Mouse (Mus musculus) lung, embryonic 15.5 days (tissue): ENCODE results near the gene Nme9. TPM values are rescaled to one million over a fixed set of nuclear protein-coding genes. Genes with fewer than 3 reads are reported as not detected.

ENCODE experiments used
- ATAC-seq: fragments of 200-750 bp; cut with Nextera tagmentation; 2 replicates; pipeline ENCODE4 v1.8.0; 2017; ENCODE audit warnings: moderate number of reproducible peaks, borderline replicate concordance; ENCODE audit not compliant: low FRiP score, low TSS enrichment; ENCODE audit errors: extremely low read depth
- H3K27ac ChIP-seq: fragments of 300-500 bp; sonication (generic); 2 replicates; pipeline ENCODE4 v1.5.1; 2015; ENCODE audit warnings: moderate library complexity, mild to moderate bottlenecking, inconsistent platforms
- H3K27me3 ChIP-seq: fragments of 300-500 bp; sonication (generic); 2 replicates; pipeline ENCODE4 v1.6.1; 2015; ENCODE audit warnings: inconsistent platforms
- H3K36me3 ChIP-seq: fragments of 300-500 bp; sonication (generic); 2 replicates; pipeline ENCODE4 v1.6.1; 2015; ENCODE audit warnings: inconsistent platforms
- H3K4me1 ChIP-seq: fragments of 300-500 bp; sonication (generic); 2 replicates; pipeline ENCODE4 v1.6.1; 2015; ENCODE audit warnings: inconsistent platforms
- H3K4me2 ChIP-seq: fragments of 300-500 bp; sonication (generic); 2 replicates; pipeline ENCODE4 v1.6.1; 2015; ENCODE audit warnings: inconsistent platforms, mild to moderate bottlenecking, moderate library complexity
- H3K4me3 ChIP-seq: fragments of 300-500 bp; sonication (generic); 2 replicates; pipeline ENCODE4 v1.5.1; 2015; ENCODE audit warnings: mild to moderate bottlenecking, inconsistent platforms
- H3K9ac ChIP-seq: fragments of 300-500 bp; sonication (generic); 2 replicates; pipeline ENCODE4 v1.6.1; 2015; ENCODE audit warnings: inconsistent platforms
- H3K9me3 ChIP-seq: fragments of 300-500 bp; sonication (generic); 2 replicates; pipeline ENCODE4 v1.6.1; 2016; ENCODE audit warnings: inconsistent platforms
- WGBS: fragments of 180-500 bp; shearing (Covaris S2); methylation state at CpG from one replicate; pipeline ENCODE4 v1.1.7; 2015; 5-methylcytosine and 5-hydroxymethylcytosine counted together
- polyA plus RNA-seq: library from polyadenylated mRNA; unstranded; fragments of >200 nt; fragmentation: Nextera tagmentation; extraction: Ambion mirVana; gene quantifications from 2 replicates; pipeline ENCODE4 v1.2.1, GENCODE M21; 2015

Nme9 gene
- polyA plus RNA-seq, 1 experiment from 2014 or later: 2.6 TPM

- no peak overlapping the region for H3K9ac ChIP-seq
- no peaks in the 10 kb centered on the region for H3K27me3 ChIP-seq
- 77% methylated on average over 6 of the region's 6 CpGs for WGBS
- no peak overlapping the region for H3K27ac ChIP-seq
- H3K4me2 ChIP-seq: no peak overlapping the region
- H3K4me1 ChIP-seq: no peaks in the 10 kb centered on the region
- no peak for ATAC-seq
- H3K36me3 ChIP-seq: no peaks in the 10 kb centered on the region
- no peak overlapping the region for H3K4me3 ChIP-seq
- no peaks in the 10 kb centered on the region for H3K9me3 ChIP-seq
Measured at GRCm38 (mm10) chr9:99464876-99465275, 13.6 kb downstream of the Nme9 start.

GRCm38 (mm10) chr9:99468572-99468971 is 17.3 kb downstream of the Nme9 start:
- no peak overlapping the region for H3K4me2 ChIP-seq
- 64% methylated on average over 9 of the region's 9 CpGs for WGBS
- H3K27me3 ChIP-seq: no peaks in the 10 kb centered on the region
- H3K4me1 ChIP-seq: no peaks in the 10 kb centered on the region
- H3K9me3 ChIP-seq: no peaks in the 10 kb centered on the region
- no peaks in the 10 kb centered on the region for H3K36me3 ChIP-seq
- no peak overlapping the region for H3K27ac ChIP-seq
- H3K9ac ChIP-seq: no peak overlapping the region
- no peak overlapping the region for H3K4me3 ChIP-seq
- ATAC-seq: no peak

- WGBS: 55% methylated on average over 8 of the region's 8 CpGs
- H3K27me3 ChIP-seq: no peaks in the 10 kb centered on the region
Measured at GRCm38 (mm10) chr9:99469681-99470273, 18.5 kb downstream of the Nme9 start.

GRCm38 (mm10) chr9:99470347-99471092 is 19.2 kb downstream of the Nme9 start:
- no peak for ATAC-seq
- H3K27ac ChIP-seq: no peak overlapping the region
- no peak overlapping the region for H3K4me3 ChIP-seq
- peaks cover 3% of the 10 kb centered on the region; the same call in 1 of the 2 replicates for H3K36me3 ChIP-seq
- H3K9ac ChIP-seq: no peak overlapping the region
- H3K4me2 ChIP-seq: no peak overlapping the region
- no peaks in the 10 kb centered on the region for H3K9me3 ChIP-seq
- no peaks in the 10 kb centered on the region for H3K27me3 ChIP-seq
- 54% methylated on average over 16 of the region's 16 CpGs for WGBS
- no peaks in the 10 kb centered on the region for H3K4me1 ChIP-seq

More at GRCm38 (mm10) chr9:99469681-99470273, 18.5 kb downstream of the Nme9 start:
- H3K27ac ChIP-seq: no peak overlapping the region
- H3K36me3 ChIP-seq: no peaks in the 10 kb centered on the region
- no peak overlapping the region for H3K9ac ChIP-seq
- no peak for ATAC-seq
- H3K9me3 ChIP-seq: no peaks in the 10 kb centered on the region
- no peaks in the 10 kb centered on the region for H3K4me1 ChIP-seq
- H3K4me3 ChIP-seq: no peak overlapping the region
- no peak overlapping the region for H3K4me2 ChIP-seq

GRCm38 (mm10) chr9:99471334-99471733 is 20.1 kb downstream of the Nme9 start:
- 69% methylated on average over 7 of the region's 7 CpGs for WGBS
- Histone ChIP-seq H3K9me3 (no peaks in the 10 kb centered on the region), H3K4me2 (no peak overlapping the region), H3K9ac (no peak overlapping the region), H3K4me3 (no peak overlapping the region), H3K27ac (no peak overlapping the region), H3K27me3 (no peaks in the 10 kb centered on the region), H3K4me1 (no peaks in the 10 kb centered on the region), H3K36me3 (peaks cover 4% of the 10 kb centered on the region; the same call in 1 of the 2 replicates)
- no peak for ATAC-seq

- no peak overlapping the region for H3K4me3 ChIP-seq
- no peak overlapping the region for H3K27ac ChIP-seq
- H3K4me2 ChIP-seq: no peak overlapping the region
- H3K27me3 ChIP-seq: no peaks in the 10 kb centered on the region
- H3K36me3 ChIP-seq: peaks cover 11% of the 10 kb centered on the region; the same call in 1 of the 2 replicates
- ATAC-seq: no peak
- H3K9me3 ChIP-seq: no peaks in the 10 kb centered on the region
- H3K9ac ChIP-seq: no peak overlapping the region
- peaks cover 9% of the 10 kb centered on the region; the same call in 1 of the 2 replicates for H3K4me1 ChIP-seq
- WGBS: 46% methylated on average over 9 of the region's 9 CpGs
Measured at GRCm38 (mm10) chr9:99479181-99479711, 28.0 kb downstream of the Nme9 start.

GRCm38 (mm10) chr9:99480764-99481163 is 29.5 kb downstream of the Nme9 start:
- Histone ChIP-seq H3K9ac (no peak overlapping the region), H3K27me3 (no peaks in the 10 kb centered on the region), H3K4me2 (no peak overlapping the region), H3K4me1 (peaks cover 9% of the 10 kb centered on the region; the same call in 1 of the 2 replicates), H3K9me3 (no peaks in the 10 kb centered on the region), H3K36me3 (peaks cover 10% of the 10 kb centered on the region), H3K27ac (no peak overlapping the region), H3K4me3 (no peak overlapping the region)
- 84% methylated on average over 4 of the region's 4 CpGs for WGBS
- ATAC-seq: no peak

GRCm38 (mm10) chr9:99483191-99483590 is 31.9 kb downstream of the Nme9 start:
- no peak overlapping the region for H3K4me3 ChIP-seq
- ATAC-seq: no peak
- no peak overlapping the region for H3K9ac ChIP-seq
- H3K9me3 ChIP-seq: no peaks in the 10 kb centered on the region
- no peak overlapping the region for H3K27ac ChIP-seq
- H3K4me1 ChIP-seq: peaks cover 9% of the 10 kb centered on the region; the same call in 1 of the 2 replicates
- no peaks in the 10 kb centered on the region for H3K27me3 ChIP-seq
- 83% methylated on average over 4 of the region's 4 CpGs for WGBS
- H3K4me2 ChIP-seq: no peak overlapping the region
- peaks cover 31% of the 10 kb centered on the region for H3K36me3 ChIP-seq

GRCm38 (mm10) chr9:99484632-99485031 is 33.4 kb downstream of the Nme9 start:
- Histone ChIP-seq H3K27ac (no peak overlapping the region), H3K9me3 (no peaks in the 10 kb centered on the region), H3K4me2 (no peak overlapping the region), H3K9ac (no peak overlapping the region), H3K4me1 (peaks cover under 1% of the 10 kb centered on the region; the same call in 1 of the 2 replicates), H3K36me3 (peaks cover 31% of the 10 kb centered on the region), H3K27me3 (no peaks in the 10 kb centered on the region), H3K4me3 (no peak overlapping the region)
- no peak for ATAC-seq

- Histone ChIP-seq H3K9ac (no peak overlapping the region), H3K27ac (no peak overlapping the region), H3K4me3 (no peak overlapping the region), H3K4me1 (no peaks in the 10 kb centered on the region), H3K36me3 (peaks cover 31% of the 10 kb centered on the region), H3K27me3 (no peaks in the 10 kb centered on the region), H3K9me3 (no peaks in the 10 kb centered on the region), H3K4me2 (no peak overlapping the region)
- WGBS: 88% methylated on average over 4 of the region's 4 CpGs
- ATAC-seq: no peak
Measured at GRCm38 (mm10) chr9:99485144-99485543, 33.9 kb downstream of the Nme9 start.

GRCm38 (mm10) chr9:99487126-99487695 is 35.9 kb downstream of the Nme9 start:
- 76% methylated on average over 8 of the region's 8 CpGs for WGBS
- Histone ChIP-seq H3K4me1 (no peaks in the 10 kb centered on the region), H3K27ac (no peak overlapping the region), H3K27me3 (no peaks in the 10 kb centered on the region), H3K36me3 (peaks cover 37% of the 10 kb centered on the region), H3K4me2 (no peak overlapping the region), H3K9me3 (no peaks in the 10 kb centered on the region), H3K4me3 (no peak overlapping the region), H3K9ac (no peak overlapping the region)
- no peak for ATAC-seq

- H3K36me3 ChIP-seq: peaks cover 34% of the 10 kb centered on the region
- WGBS: 66% methylated on average over 3 of the region's 3 CpGs
Measured at GRCm38 (mm10) chr9:99487841-99488240, 36.6 kb downstream of the Nme9 start.

More at GRCm38 (mm10) chr9:99487841-99488240, 36.6 kb downstream of the Nme9 start:
- H3K9me3 ChIP-seq: no peaks in the 10 kb centered on the region
- H3K9ac ChIP-seq: no peak overlapping the region
- H3K4me3 ChIP-seq: no peak overlapping the region
- H3K4me1 ChIP-seq: no peaks in the 10 kb centered on the region
- no peaks in the 10 kb centered on the region for H3K27me3 ChIP-seq
- no peak for ATAC-seq
- H3K27ac ChIP-seq: no peak overlapping the region
- no peak overlapping the region for H3K4me2 ChIP-seq
